In genomic region chr2:152612193-152612592, GRCm38 (mm10) we compare ENCODE assay signal across 20 mouse cellular contexts. TPM values are rescaled to one million over a fixed set of nuclear protein-coding genes. Genes with fewer than 3 reads are reported as not detected.
A peak's percentile ranks its signal among the peaks of the same experiment; 100 is the strongest.
DNase-seq lines count a peak whose midpoint lies in the region; ATAC-seq lines count a peak whose summit lies in the region.
"Had no signal": no experiment of that assay in that cellular context is flagged by ENCODE, and none has a peak within 500 bp of the region (broad histone marks: within the 10 kb centered on the region; RNA-seq: fewer than 3 reads in every experiment).

No protein-coding gene starts in this region.

- no peaks in the 10 kb centered on the region for H3K27me3 ChIP-seq in heart, embryonic 11.5 days (ENCODE audit: control insufficient read depth, insufficient read depth, low read length)
- no peaks in the 10 kb centered on the region for H3K27me3 ChIP-seq in liver, embryonic 12.5 days (replicated peaks)
- no peaks in the 10 kb centered on the region for H3K27me3 ChIP-seq in limb, embryonic 11.5 days (ENCODE audit: control insufficient read depth, insufficient read depth, low read length)
- H3K27me3 ChIP-seq: midbrain, embryonic 12.5 days had no signal

- no peak overlapping the region for H3K4me3 ChIP-seq in heart, embryonic 11.5 days (ENCODE audit: low read depth, low read length)
- no peak overlapping the region for H3K4me3 ChIP-seq in liver, embryonic 12.5 days
- no peak overlapping the region for H3K4me3 ChIP-seq in limb, embryonic 11.5 days (ENCODE audit: low read depth, low read length)
- H3K4me3 ChIP-seq: gastrocnemius, adult 2 months; heart, embryonic 10.5 days; midbrain, embryonic 12.5 days; myocyte had no signal

- ATAC-seq in heart, embryonic 11.5 days (replicated peaks; ENCODE audit: insufficient number of reproducible peaks, low FRiP score, low TSS enrichment): 0 out of 2 replicates have a peak, but pooled peaks have one; percentile 39
- no peak for ATAC-seq in liver, embryonic 12.5 days
- no peak for ATAC-seq in limb, embryonic 11.5 days (ENCODE audit: insufficient number of reproducible peaks, low FRiP score, low TSS enrichment, low read depth)
- ATAC-seq in megakaryocyte-erythroid progenitor cell, adult 5-6 weeks (replicated peaks; ENCODE audit: low FRiP score, low TSS enrichment, poor library complexity, severe bottlenecking): no peak
- ATAC-seq: CD4-positive, CD25-positive, alpha-beta regulatory T cell, adult 4 months; inflammation-experienced regulatory T-cells, adult 6 months had no signal

- DNase-seq in heart, adult 9 months (ENCODE audit: low spot score in 2 of 2): no peak
- peak; percentile 22 for DNase-seq in liver
- DNase-seq in brain, adult 2 months (ENCODE audit: low read depth, low spot score): peak; percentile 42
- no peak for DNase-seq in limb, embryonic 11.5 days (ENCODE audit: low spot score)
- DNase-seq: cerebellum, postnatal 25 days; gastrocnemius, adult 2 months; heart, postnatal 4 days; kidney, postnatal 14 days; lung, postnatal 10 days; thymus, postnatal 14 days had no signal

- no peak overlapping the region for H3K27ac ChIP-seq in heart, embryonic 11.5 days (ENCODE audit: low read depth, low read length)
- H3K27ac ChIP-seq in liver, embryonic 12.5 days: no peak overlapping the region
- no peak overlapping the region for H3K27ac ChIP-seq in limb, embryonic 11.5 days (replicated peaks; ENCODE audit: low read depth, low read length)
- H3K27ac ChIP-seq: gastrocnemius, adult 2 months; heart, embryonic 10.5 days; midbrain, embryonic 12.5 days had no signal

- H3K4me1 ChIP-seq in heart, embryonic 11.5 days (ENCODE audit: control insufficient read depth, insufficient read depth, low read length): no peaks in the 10 kb centered on the region; the same call in 1 of the 2 replicates
- no peaks in the 10 kb centered on the region for H3K4me1 ChIP-seq in liver, embryonic 12.5 days
- no peaks in the 10 kb centered on the region for H3K4me1 ChIP-seq in limb, embryonic 11.5 days (ENCODE audit: control insufficient read depth, insufficient read depth, low read length)
- H3K4me1 ChIP-seq: midbrain, embryonic 12.5 days had no signal

- no peaks in the 10 kb centered on the region for H3K36me3 ChIP-seq in heart, embryonic 11.5 days (ENCODE audit: control insufficient read depth, insufficient read depth, low read length)
- H3K36me3 ChIP-seq in liver, embryonic 12.5 days: no peaks in the 10 kb centered on the region
- no peaks in the 10 kb centered on the region for H3K36me3 ChIP-seq in limb, embryonic 11.5 days (ENCODE audit: control insufficient read depth, insufficient read depth, low read length)
- H3K36me3 ChIP-seq: heart, embryonic 10.5 days; midbrain, embryonic 12.5 days had no signal

- no peak overlapping the region for H3K4me2 ChIP-seq in heart, embryonic 11.5 days
- no peak overlapping the region for H3K4me2 ChIP-seq in liver, embryonic 12.5 days
- H3K4me2 ChIP-seq in limb, embryonic 11.5 days (ENCODE audit: low read depth, severe bottlenecking): peak overlapping the region; percentile 10; the same call in 1 of the 2 replicates
- H3K4me2 ChIP-seq: liver, embryonic 11.5 days; midbrain, embryonic 12.5 days had no signal

- WGBS in heart, embryonic 11.5 days (ENCODE audit: insufficient replicate concordance): 21% methylated on average over 7 of the region's 8 CpGs
- whole genome bisulfite sequencing in liver, embryonic 12.5 days (ENCODE audit: insufficient replicate concordance): 56% methylated on average over 8 of the region's 8 CpGs
- 27% methylated on average over 7 of the region's 8 CpGs for WGBS in limb, embryonic 11.5 days

- no peak overlapping the region for H3K9ac ChIP-seq in heart, embryonic 11.5 days (ENCODE audit: low read depth, low read length)
- H3K9ac ChIP-seq in liver, embryonic 12.5 days: no peak overlapping the region
- H3K9ac ChIP-seq in limb, embryonic 11.5 days (ENCODE audit: low read length): no peak overlapping the region
- H3K9ac ChIP-seq: midbrain, embryonic 12.5 days had no signal

- no peaks in the 10 kb centered on the region; the same call in 1 of the 2 replicates for H3K9me3 ChIP-seq in heart, embryonic 11.5 days (replicated peaks; ENCODE audit: control insufficient read depth, low read length)
- H3K9me3 ChIP-seq in liver, embryonic 12.5 days (replicated peaks): no peaks in the 10 kb centered on the region
- H3K9me3 ChIP-seq in limb, embryonic 11.5 days (ENCODE audit: control insufficient read depth, low read length): no peaks in the 10 kb centered on the region
- H3K9me3 ChIP-seq: heart, embryonic 10.5 days; midbrain, embryonic 12.5 days had no signal

RNA-seq across cellular contexts. Expression of gene Defb36, which starts 8.1 kb away (rescaled TPM):
- not detected in 2 replicates for polyA plus RNA-seq in heart, embryonic 11.5 days (2014; fragmentation: Nextera tagmentation; extraction: Ambion mirVana)
- not detected in 2 replicates for polyA plus RNA-seq in liver, embryonic 12.5 days (2016; fragmentation: Nextera tagmentation; extraction: Ambion mirVana)
- polyA plus RNA-seq in limb, embryonic 11.5 days (2014; fragmentation: Nextera tagmentation; extraction: Ambion mirVana): not detected in 2 replicates
- total RNA-seq in megakaryocyte-erythroid progenitor cell, adult 5-6 weeks (2014; fragmentation: Nextera tagmentation): not detected in 2 replicates
- not detected in 2 replicates for total RNA-seq in megakaryocyte-erythroid progenitor cell, adult 5-6 weeks (2017)
- total RNA-seq: gastrocnemius, adult 2 months; heart, postnatal 4 days had no signal
- polyA plus RNA-seq: CD4-positive, CD25-positive, alpha-beta regulatory T cell, adult 4 months; heart, embryonic 10.5 days; inflammation-experienced regulatory T-cells, adult 6 months; liver, embryonic 11.5 days; midbrain, embryonic 12.5 days; myocyte; stomach, embryonic 14.5 days had no signal

RNA-seq across cellular contexts. Expression of gene Defb25, which starts 10.7 kb away (rescaled TPM):
- 1.2 and 1.4 TPM in 2 replicates for polyA plus RNA-seq in heart, embryonic 11.5 days (2014; fragmentation: Nextera tagmentation; extraction: Ambion mirVana)
- polyA plus RNA-seq in liver, embryonic 12.5 days (2016; fragmentation: Nextera tagmentation; extraction: Ambion mirVana): 0.56 TPM in 1 of 2 replicates, not detected in the other
- polyA plus RNA-seq in limb, embryonic 11.5 days (2014; fragmentation: Nextera tagmentation; extraction: Ambion mirVana): 0.89 TPM in 1 of 2 replicates, not detected in the other
- not detected in 2 replicates for total RNA-seq in megakaryocyte-erythroid progenitor cell, adult 5-6 weeks (2014; fragmentation: Nextera tagmentation)
- total RNA-seq in megakaryocyte-erythroid progenitor cell, adult 5-6 weeks (2017): not detected in 2 replicates
- total RNA-seq: gastrocnemius, adult 2 months; heart, postnatal 4 days had no signal
- polyA plus RNA-seq: CD4-positive, CD25-positive, alpha-beta regulatory T cell, adult 4 months; heart, embryonic 10.5 days; liver, embryonic 11.5 days; midbrain, embryonic 12.5 days had no signal

RNA-seq across cellular contexts. Expression of gene Defb45, which starts 13.0 kb away (rescaled TPM):
- not detected in 2 replicates for polyA plus RNA-seq in heart, embryonic 11.5 days (2014; fragmentation: Nextera tagmentation; extraction: Ambion mirVana)
- not detected in 2 replicates for polyA plus RNA-seq in liver, embryonic 12.5 days (2016; fragmentation: Nextera tagmentation; extraction: Ambion mirVana)
- polyA plus RNA-seq in limb, embryonic 11.5 days (2014; fragmentation: Nextera tagmentation; extraction: Ambion mirVana): not detected in 2 replicates
- not detected in 2 replicates for total RNA-seq in megakaryocyte-erythroid progenitor cell, adult 5-6 weeks (2014; fragmentation: Nextera tagmentation)
- total RNA-seq in megakaryocyte-erythroid progenitor cell, adult 5-6 weeks (2017): not detected in 2 replicates
- total RNA-seq: gastrocnemius, adult 2 months; heart, postnatal 4 days had no signal
- polyA plus RNA-seq: CD4-positive, CD25-positive, alpha-beta regulatory T cell, adult 4 months; heart, embryonic 10.5 days; inflammation-experienced regulatory T-cells, adult 6 months; liver, embryonic 11.5 days; midbrain, embryonic 12.5 days; stomach, embryonic 14.5 days had no signal

RNA-seq across cellular contexts. Expression of gene Rem1, which starts 14.6 kb away (rescaled TPM):
- polyA plus RNA-seq in heart, embryonic 11.5 days (2014; fragmentation: Nextera tagmentation; extraction: Ambion mirVana): 5.8 and 6.1 TPM in 2 replicates
- polyA plus RNA-seq in liver, embryonic 12.5 days (2016; fragmentation: Nextera tagmentation; extraction: Ambion mirVana): 1.3 and 1.4 TPM in 2 replicates
- 0.69 and 0.88 TPM in 2 replicates for polyA plus RNA-seq in limb, embryonic 11.5 days (2014; fragmentation: Nextera tagmentation; extraction: Ambion mirVana)
- 4.9 TPM in 1 of 2 replicates, not detected in the other for total RNA-seq in megakaryocyte-erythroid progenitor cell, adult 5-6 weeks (2014; fragmentation: Nextera tagmentation)
- total RNA-seq in megakaryocyte-erythroid progenitor cell, adult 5-6 weeks (2017): not detected in 2 replicates
- polyA plus RNA-seq: CD4-positive, CD25-positive, alpha-beta regulatory T cell, adult 4 months; inflammation-experienced regulatory T-cells, adult 6 months; midbrain, embryonic 12.5 days had no signal

RNA-seq across cellular contexts. Expression of gene Defb19, which starts 32.1 kb away (rescaled TPM):
- 1.5 TPM in 1 of 2 replicates, not detected in the other for polyA plus RNA-seq in heart, embryonic 11.5 days (2014; fragmentation: Nextera tagmentation; extraction: Ambion mirVana)
- not detected in 2 replicates for polyA plus RNA-seq in liver, embryonic 12.5 days (2016; fragmentation: Nextera tagmentation; extraction: Ambion mirVana)
- not detected in 2 replicates for polyA plus RNA-seq in limb, embryonic 11.5 days (2014; fragmentation: Nextera tagmentation; extraction: Ambion mirVana)
- not detected in 2 replicates for total RNA-seq in megakaryocyte-erythroid progenitor cell, adult 5-6 weeks (2014; fragmentation: Nextera tagmentation)
- not detected in 2 replicates for total RNA-seq in megakaryocyte-erythroid progenitor cell, adult 5-6 weeks (2017)
- total RNA-seq: gastrocnemius, adult 2 months; heart, postnatal 4 days had no signal
- polyA plus RNA-seq: CD4-positive, CD25-positive, alpha-beta regulatory T cell, adult 4 months; inflammation-experienced regulatory T-cells, adult 6 months; liver, embryonic 11.5 days; midbrain, embryonic 12.5 days; myocyte; stomach, embryonic 14.5 days had no signal

Comparison
In these comparisons a context has a peak if more than half of its experiments do, and no peak if none do; other contexts are left out.
1. DNase-seq: peak in liver (single experiment) and brain, adult 2 months (single experiment); none in heart, adult 9 months (0 of 2) and limb, embryonic 11.5 days (single experiment).